Mouse (Mus musculus): ENCODE measurements at regions not wholly inside any gene's neighbourhood (a gene's known extent, or its start where the extent isn't known, plus 50 kb on each side); places are given as distances from the start of the nearest gene placed in this dataset.

- no peak for TF ChIP-seq CTCF (IDR thresholded peaks at IDR 0.05; ENCODE audit: low read depth)
- no peak for TF ChIP-seq EP300 (optimal IDR thresholded peaks at IDR 0.05)
These were observed 167.8 kb upstream of the Dyrk2 start for GRCm38 (mm10) chr10:119037781-119038180.

Data from stomach, postnatal 0 days (tissue).